Mouse (Mus musculus): Measurements from ENCODE around the gene Fbxo17.

Fbxo17 gene

GRCm38 (mm10) chr7:28767462-28767965 is 50.9 kb downstream of the Fbxo17 start, which contains the start of gene Nfkbib:
Gene Nfkbib (minus strand): TSS chr7:28767512.
- no peak for DNase-seq

DNA sequence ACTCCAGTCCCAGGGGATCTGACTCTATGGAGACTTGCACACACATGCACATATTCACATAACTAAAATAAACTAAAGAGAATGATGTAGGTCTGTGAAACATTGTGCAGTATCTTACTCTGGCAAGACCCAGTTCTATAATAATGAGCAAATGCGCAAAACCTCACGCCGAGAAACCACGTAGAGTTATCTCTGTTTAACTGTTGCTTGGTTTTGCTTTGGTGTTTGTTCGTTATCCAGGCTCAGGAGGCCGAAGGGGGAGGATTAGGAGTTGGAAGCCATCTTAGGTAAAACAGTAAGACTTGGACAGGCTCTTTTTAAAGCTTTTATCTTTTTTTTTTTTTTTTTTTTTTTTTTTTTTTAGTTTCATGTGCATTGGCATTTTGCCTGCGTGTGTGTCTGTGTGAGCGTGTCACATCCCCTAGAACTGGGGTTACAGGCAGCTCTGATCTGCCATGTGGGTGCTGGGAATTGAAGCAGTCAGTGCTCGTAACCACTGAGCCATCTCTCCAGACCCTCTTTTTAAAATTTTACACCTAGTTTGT is 52.9 kb downstream of the Fbxo17 start:
- DNase-seq, result no peak

- DNase-seq, result no peak
These were observed 53.7 kb downstream of the Fbxo17 start for GRCm38 (mm10) chr7:28770309-28770708.

GRCm38 (mm10) chr7:28771867-28772266 is 55.3 kb downstream of the Fbxo17 start:
- DNase-seq, result no peak

GRCm38 (mm10) chr7:28773163-28773562 is 56.6 kb downstream of the Fbxo17 start:
- no peak for DNase-seq

DNA sequence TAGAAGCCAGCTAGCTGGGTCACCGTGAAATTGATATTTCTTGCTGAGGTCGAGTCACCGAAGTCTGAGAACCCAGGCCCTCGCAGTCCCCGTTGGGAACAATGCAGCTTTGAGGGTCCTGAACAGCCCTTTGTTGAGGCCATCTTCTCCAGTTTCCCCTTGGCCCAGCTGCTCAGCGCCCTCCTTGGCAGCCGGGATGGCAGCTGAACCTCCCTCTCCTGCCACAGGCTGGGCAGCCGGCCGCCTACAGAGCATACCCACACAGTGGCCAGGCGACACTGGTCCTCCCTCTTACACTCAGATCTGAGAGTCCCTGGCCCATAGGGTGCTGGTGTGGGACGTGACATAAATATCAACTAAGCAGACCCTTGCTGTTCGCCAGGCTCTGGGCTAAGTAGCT is 57.6 kb downstream of the Fbxo17 start:
- no peak for DNase-seq

DNA sequence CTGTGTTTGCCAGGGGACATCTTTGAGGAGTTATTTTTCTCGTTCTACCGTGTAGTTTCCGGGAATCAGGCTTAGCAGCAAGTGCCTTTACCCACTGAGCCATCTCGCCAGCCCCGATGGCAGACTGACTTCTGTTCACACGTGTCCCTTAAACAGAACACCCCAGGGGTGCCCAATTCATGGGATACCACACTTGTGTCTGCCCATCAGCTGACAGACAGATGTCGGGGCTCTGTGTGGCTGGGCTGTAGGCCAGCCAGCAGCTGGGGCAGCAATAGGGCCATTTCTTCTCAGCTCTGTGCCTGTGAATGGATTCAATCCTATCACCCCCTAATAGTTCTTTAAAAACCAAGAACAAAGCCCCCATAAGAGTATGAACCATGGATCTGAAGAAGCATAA is 58.5 kb downstream of the Fbxo17 start:
- no peak for DNase-seq

- peak in 1 of 2 experiments; percentile 43 for DNase-seq
These were observed 62.2 kb downstream of the Fbxo17 start for GRCm38 (mm10) chr7:28778825-28779224.

- DNase-seq, result peak; percentile 90 to 91
These were observed 63.6 kb downstream of the Fbxo17 start for GRCm38 (mm10) chr7:28780067-28780658.

- DNase-seq, result peak in 1 of 2 experiments; percentile 82
These were observed 64.3 kb downstream of the Fbxo17 start for GRCm38 (mm10) chr7:28780857-28781256.

DNA sequence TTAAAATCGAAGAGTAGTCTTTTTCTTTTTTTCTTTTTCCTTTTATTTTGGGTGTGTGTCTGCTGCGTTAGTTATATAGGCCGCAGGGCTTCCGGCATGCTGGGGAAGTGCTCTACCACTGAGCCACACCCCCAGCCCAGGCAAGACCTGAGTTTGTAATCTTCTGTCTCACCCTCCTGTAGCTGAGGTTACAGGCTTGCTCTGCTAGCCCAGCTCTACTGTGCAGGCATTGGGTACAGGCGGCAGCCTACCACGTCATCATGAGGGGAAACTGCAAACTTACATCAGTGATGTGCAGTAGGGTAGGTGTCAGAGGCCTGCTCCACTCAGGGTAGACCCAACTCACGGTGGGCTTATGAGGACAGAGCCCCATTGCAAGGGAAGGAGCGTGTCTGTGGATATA is 64.7 kb downstream of the Fbxo17 start:
- DNase-seq, result peak; percentile 83 to 91

- peak; percentile 47 to 73 for DNase-seq
These were observed 68.6 kb downstream of the Fbxo17 start for GRCm38 (mm10) chr7:28785161-28785560.

Data from thymus, postnatal 36 days (tissue).